Mouse (Mus musculus) left cerebral cortex, postnatal 36 days (tissue): Measurements from ENCODE around the gene Bmf. TPM values are rescaled to one million over a fixed set of nuclear protein-coding genes. Genes with fewer than 3 reads are reported as not detected.
A peak's percentile ranks its signal among the peaks of the same experiment; 100 is the strongest.

Source experiments
- DNase-seq, 2 experiments: peaks; one replicate each; pipeline ENCODE4 v3.0.0; 2021 to 2022; ENCODE audit warnings: low spot score in 2 of 2, mixed read lengths in 1 of 2
- intact Hi-C: fragments of 180-260 bp; cut with DNase I; formaldehyde crosslinking; loops from one replicate; pipeline ENCODE4 v1.15.1; 2025
- total RNA-seq, 2 experiments: library from RNA; stranded (reverse); gene quantifications; 2 replicates each; pipeline ENCODE4 v1.2.3; 2021

The Bmf gene
- total RNA-seq, 2 experiments from 2014 or later = 4.8 to 5.8 TPM

DNA sequence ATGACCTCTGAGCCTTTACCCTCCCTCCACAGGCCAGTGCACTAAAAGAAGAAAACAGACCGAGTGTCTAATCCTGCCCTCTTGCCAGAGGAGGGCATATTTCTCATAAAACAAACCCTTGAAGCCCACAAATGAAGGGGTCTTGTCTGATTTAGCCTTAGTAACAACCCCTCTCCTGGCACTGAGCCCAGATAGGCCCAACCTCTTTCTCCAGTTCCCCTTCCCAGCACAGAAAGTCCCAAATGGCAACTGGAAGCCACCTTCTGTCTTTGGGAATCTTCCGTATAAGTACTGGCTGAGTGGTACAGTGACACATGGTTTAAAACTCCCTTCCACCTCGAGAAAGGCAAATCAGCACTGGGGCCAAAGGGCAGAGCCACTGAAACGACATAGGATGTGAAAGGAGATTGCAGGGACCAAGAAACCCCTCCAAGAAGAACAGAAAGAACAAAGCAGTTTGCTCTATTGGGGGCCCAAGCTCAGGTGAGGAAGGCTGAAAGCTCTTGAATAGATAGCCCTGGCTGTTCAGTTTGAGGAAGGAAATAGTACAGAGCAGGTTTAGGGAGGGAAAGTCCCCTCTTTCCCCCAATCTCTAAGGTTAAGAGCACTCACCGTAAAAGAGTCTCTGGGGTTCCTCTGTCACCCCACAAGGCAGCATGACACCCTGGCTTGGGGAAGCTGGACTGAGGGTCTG lies 3.2 kb downstream of the Bmf start:
- intact Hi-C loops = loop anchor here (5.0 kb wide), 2 partner anchors 34 to 61 kb away; no protein-coding TSS in a partner anchor
- no peak for DNase-seq

DNA sequence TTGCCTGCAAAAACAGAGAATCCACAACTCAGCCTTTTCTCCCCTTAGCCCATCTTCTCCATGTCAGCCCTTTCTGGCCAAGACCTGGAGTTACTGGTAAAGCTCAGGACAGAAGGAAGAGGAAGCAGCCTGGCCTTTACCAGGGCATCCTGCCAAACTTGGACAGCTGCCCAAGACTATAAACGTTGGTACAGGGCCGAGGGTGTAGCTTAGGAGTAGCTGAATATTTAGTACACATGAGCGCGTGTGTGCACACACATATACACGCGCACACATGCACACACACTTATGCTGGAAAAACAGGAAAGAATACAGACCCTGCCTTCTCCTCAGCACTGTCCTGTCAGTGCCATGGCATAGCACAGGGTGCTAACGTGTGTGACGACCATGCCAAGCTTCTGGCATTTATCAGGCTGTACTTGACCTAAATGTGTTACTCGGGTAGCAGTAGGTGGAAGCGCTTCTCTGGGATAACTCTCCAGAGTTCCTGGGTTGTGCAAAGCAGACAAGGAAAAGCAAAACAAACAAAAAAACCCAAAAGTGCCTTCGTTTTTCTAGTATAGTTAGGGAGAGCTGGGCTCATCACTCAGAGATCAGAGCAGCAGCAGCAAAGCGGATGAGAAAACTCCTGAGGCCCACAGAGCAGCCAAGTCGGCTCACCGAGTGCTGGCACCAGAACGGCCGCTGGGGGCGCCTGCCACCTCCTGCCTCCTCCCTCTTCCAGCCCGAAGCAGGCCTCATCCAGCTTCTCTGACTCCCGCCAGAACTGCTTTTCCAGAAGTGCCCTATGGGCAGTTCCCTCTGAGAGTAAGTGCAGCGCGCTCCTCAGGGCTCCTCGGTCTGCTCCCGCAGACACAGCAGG lies 4.0 kb downstream of the Bmf start:
- intact Hi-C loops = loop anchor here (5.0 kb wide), 2 partner anchors 33 to 62 kb away; no protein-coding TSS in a partner anchor
- DNase-seq = peak; percentile 83

GRCm38 (mm10) chr2:118543893-118544799 lies 5.3 kb downstream of the Bmf start:
- intact Hi-C loops = no loop called here
- DNase-seq = peak in 1 of 2 experiments; percentile 62

DNA sequence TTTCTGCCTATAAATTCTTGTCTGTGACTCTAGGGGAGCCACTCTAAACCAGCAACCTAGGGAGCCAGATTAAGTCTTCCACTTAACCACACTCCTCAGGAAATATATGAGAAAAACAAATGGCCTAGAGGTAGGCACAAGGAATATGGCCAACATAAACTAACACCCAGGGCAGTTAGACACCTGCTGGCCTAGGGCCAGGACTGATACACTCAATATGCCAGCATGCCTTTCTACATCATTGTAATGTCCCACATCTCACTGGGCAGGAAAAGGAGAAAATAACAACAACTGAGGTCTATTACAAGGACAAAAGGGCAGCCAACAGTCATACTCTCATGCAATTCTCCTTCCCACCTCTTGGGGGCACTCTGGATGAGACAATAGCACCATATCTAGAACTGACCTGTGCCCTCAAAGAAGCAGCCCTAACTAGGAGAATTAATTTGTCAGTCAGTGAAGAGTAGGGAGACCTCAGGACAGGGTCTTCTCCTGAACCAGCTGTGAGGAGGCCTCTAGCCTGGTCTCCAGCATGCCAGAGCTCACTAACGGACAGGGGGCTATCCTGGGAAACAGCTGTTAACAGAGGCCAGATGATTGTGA lies 6.4 kb downstream of the Bmf start:
- DNase-seq = no peak
- intact Hi-C loops = no loop called here

GRCm38 (mm10) chr2:118541716-118542115 lies 7.8 kb downstream of the Bmf start:
- intact Hi-C loops = no loop called here
- DNase-seq = no peak

- peak in 1 of 2 experiments; percentile 13 for DNase-seq
- intact Hi-C loops = no loop called here
These were observed 8.8 kb downstream of the Bmf start for GRCm38 (mm10) chr2:118540691-118541117.

DNA sequence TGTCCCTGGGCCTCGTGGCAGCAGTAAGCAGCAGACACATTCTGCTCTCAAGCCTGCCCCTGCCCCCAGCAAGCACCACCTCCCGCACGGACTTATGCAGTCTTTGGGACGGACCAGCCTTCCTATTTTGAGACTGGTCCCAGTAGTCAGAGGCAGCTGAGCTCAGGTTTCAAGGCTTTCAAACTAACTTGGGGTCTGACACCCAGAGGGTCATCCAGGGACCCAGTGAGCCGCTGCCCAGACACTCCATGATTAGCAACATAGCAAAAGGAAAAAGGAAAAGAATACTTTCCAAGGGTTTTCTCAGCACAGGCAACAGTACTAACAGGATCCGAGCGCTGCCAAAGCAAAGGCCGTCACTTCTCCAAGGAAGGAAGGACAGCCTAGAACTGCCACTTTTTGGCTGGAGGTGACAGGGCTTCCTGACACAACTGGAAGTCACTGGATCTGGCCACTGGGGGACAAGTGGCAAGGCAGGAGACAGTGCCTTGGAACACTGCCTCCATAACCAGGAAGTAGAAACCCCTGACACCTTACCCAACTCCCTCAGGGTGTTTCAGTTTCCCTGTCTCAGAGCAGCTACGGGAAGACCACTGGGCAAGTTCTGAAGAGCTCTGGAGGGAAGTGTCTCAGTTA lies 9.5 kb downstream of the Bmf start:
- DNase-seq = peak in 1 of 2 experiments; percentile 4

GRCm38 (mm10) chr2:118539040-118539439 lies 10.4 kb downstream of the Bmf start:
- intact Hi-C loops = no loop called here
- DNase-seq = no peak

More for the DNA sequence above, 9.5 kb downstream of the Bmf start:
- intact Hi-C loops = no loop called here

- intact Hi-C loops = no loop called here
- no peak for DNase-seq
These were observed 12.3 kb downstream of the Bmf start for GRCm38 (mm10) chr2:118537226-118537625.

DNA sequence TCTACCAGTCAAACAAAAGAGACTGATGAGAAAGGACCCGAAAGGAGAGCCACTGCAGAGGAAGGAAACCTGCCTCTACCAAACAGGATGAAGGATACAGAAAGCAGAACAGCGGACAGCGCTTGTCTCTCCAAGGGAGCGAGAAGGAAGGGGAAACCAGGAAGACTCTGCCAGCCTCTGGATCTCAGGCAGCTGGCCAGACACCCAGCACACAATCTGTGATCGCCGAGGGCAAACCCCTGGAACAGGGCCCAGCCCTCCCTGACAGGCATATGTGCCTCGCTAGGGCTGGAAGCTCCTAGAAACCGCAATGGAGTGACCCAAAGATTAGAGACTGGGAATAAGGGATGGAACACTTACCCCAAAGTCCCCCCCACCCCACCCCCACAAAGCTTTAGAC lies 12.9 kb downstream of the Bmf start:
- intact Hi-C loops = no loop called here

DNA sequence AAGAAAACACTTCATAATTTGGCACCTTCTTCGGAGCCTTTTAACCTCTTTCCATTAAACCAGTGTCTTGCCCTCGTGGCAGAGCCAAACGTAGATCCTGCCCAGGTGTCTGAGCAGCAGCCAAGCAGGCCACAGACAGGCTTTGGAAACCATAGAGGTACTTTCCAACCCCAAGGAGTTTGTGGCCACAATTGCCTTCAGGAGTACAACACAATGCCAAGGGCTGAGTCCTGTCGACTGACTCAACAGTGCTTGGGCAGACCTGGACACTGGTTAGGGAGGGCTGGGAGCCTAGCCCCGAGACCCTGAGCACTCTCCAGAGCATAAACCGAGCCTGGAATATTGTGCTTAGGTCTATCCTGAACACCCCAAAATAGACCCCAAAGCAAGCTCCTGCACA lies 13.4 kb downstream of the Bmf start:
- intact Hi-C loops = no loop called here

More for the DNA sequence above, 12.9 kb downstream of the Bmf start:
- DNase-seq = no peak

DNA sequence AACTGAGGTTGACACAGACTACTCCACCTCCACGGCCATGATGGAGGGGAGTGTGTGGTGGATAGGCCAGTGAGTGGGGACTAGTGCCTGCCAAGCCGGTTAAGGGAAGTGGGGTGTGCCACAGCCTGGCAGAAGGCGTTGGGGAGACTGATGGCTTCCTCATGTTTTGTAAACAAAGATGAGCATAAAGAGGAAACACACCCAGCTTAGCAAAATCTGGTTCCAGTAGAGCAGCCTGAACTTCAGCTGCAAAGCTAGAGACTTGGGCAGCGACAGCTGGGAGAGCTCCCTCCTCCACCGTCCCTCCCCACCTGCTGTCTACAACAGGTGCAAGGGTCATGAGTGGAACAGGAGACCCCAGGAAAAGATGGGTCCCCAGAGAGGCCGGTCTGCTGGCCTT lies 15.5 kb downstream of the Bmf start:
- DNase-seq = no peak
- intact Hi-C loops = no loop called here

More for the DNA sequence above, 13.4 kb downstream of the Bmf start:
- no peak for DNase-seq

- DNase-seq = no peak
These were observed 16.4 kb downstream of the Bmf start for GRCm38 (mm10) chr2:118532855-118533675.

DNA sequence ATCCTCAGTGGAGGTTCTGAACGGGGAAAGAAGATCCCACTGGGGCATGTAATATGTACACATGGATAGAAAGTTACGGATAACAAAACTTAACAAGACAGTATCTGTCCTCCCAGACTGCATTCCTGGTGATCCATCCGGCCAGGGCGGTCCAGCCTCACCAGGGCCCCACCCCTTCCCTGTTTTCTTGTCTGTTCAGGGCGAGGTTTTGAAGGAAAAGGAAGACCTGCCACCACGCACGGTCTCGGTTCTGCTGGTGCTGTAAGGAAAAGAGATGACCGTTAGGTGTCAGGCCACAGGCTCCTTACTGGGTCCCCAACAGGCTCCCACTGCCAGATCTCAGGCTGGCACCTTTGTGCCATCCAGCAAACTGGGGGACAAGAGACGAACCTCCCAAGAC lies 17.1 kb downstream of the Bmf start:
- intact Hi-C loops = no loop called here
- DNase-seq = no peak

More at GRCm38 (mm10) chr2:118532855-118533675, 16.4 kb downstream of the Bmf start:
- intact Hi-C loops = no loop called here

- intact Hi-C loops = no loop called here
- no peak for DNase-seq
These were observed 19.9 kb downstream of the Bmf start for GRCm38 (mm10) chr2:118529466-118530181.

DNA sequence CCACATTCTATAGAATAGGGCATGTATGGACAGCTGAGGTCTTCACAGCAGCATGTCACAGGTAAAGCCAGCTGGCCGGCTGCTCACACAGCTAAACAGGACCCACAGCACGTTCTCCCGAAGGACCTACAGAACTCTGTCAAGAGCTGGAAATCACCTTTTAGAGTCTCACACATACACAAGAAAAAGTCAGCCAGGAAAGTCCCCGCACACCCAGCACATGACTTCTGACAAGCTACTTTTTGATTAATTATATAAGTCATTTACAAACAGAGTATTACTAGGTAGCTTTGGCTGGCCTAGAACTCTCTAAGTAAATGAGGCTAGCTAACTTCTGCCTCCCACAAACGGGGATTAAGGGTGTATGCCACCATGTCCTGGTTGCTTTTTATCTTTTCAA lies 22.9 kb downstream of the Bmf start:
- DNase-seq = no peak
- intact Hi-C loops = no loop called here

- no peak for DNase-seq
- intact Hi-C loops = no loop called here
These were observed 24.7 kb downstream of the Bmf start for GRCm38 (mm10) chr2:118524811-118525210.
